In genomic region chr9:80299031-80299430, GRCm38 (mm10) we compare ENCODE assay signal across 24 mouse cellular contexts.
DNase-seq lines count a peak whose midpoint lies in the region; ATAC-seq lines count a peak whose summit lies in the region.
"Had no signal": no experiment of that assay in that cellular context is flagged by ENCODE, and none has a peak within 500 bp of the region (broad histone marks: within the 10 kb centered on the region; RNA-seq: fewer than 3 reads in every experiment).

No protein-coding gene starts in this region.

- no peak overlapping the region for H3K27ac ChIP-seq in hindbrain, embryonic 13.5 days
- H3K27ac ChIP-seq: embryonic facial prominence, embryonic 13.5 days; embryonic facial prominence, embryonic 15.5 days; forebrain, embryonic 10.5 days; forebrain, embryonic 12.5 days had no signal

- no peak overlapping the region for H3K4me3 ChIP-seq in hindbrain, embryonic 13.5 days
- H3K4me3 ChIP-seq: embryonic facial prominence, embryonic 13.5 days; embryonic facial prominence, embryonic 15.5 days; erythroblast, embryonic 14.5 days; forebrain, embryonic 10.5 days; forebrain, embryonic 12.5 days had no signal

- no peak overlapping the region for H3K9ac ChIP-seq in hindbrain, embryonic 13.5 days
- H3K9ac ChIP-seq: embryonic facial prominence, embryonic 13.5 days; embryonic facial prominence, embryonic 15.5 days; forebrain, embryonic 12.5 days had no signal

- intact Hi-C loops in heart, postnatal 14 days (cut with DNase I), result no loop called here

- peak; percentile 20 for DNase-seq in CD4-positive helper T cell, adult 2 months (ENCODE audit: low read depth, low spot score)
- peak; percentile 57 for DNase-seq in induced T-regulatory cell, adult 2 months (ENCODE audit: low read depth)
- DNase-seq in naive thymus-derived CD4-positive, alpha-beta T cell, adult 2 months (ENCODE audit: low read depth), result peak; percentile 16
- no peak for DNase-seq in heart, adult 9 months (ENCODE audit: low spot score in 2 of 2)
- DNase-seq in heart, postnatal 14 days, result no peak
- DNase-seq: adrenal gland, adult 8-10 months; adrenal gland, postnatal 14 days; adrenal gland, postnatal 36 days; B cell, adult 2 months; cerebellum, adult 11-12 months; cerebellum, adult 2 months; cerebellum, adult 9-10 months; cerebellum, postnatal 10 days; cerebellum, postnatal 25 days; embryo, embryonic 11 days had no signal

- no peaks in the 10 kb centered on the region for H3K36me3 ChIP-seq in hindbrain, embryonic 13.5 days
- H3K36me3 ChIP-seq: embryonic facial prominence, embryonic 13.5 days; forebrain, embryonic 10.5 days; forebrain, embryonic 12.5 days had no signal

- WGBS in hindbrain, embryonic 13.5 days, result 93% methylated on average over 9 of the region's 9 CpGs

- no peak overlapping the region for H3K4me2 ChIP-seq in hindbrain, embryonic 13.5 days
- H3K4me2 ChIP-seq: embryonic facial prominence, embryonic 13.5 days; embryonic facial prominence, embryonic 15.5 days; forebrain, embryonic 12.5 days had no signal

- no peaks in the 10 kb centered on the region for H3K27me3 ChIP-seq in hindbrain, embryonic 13.5 days
- H3K27me3 ChIP-seq: embryonic facial prominence, embryonic 13.5 days; embryonic facial prominence, embryonic 15.5 days; forebrain, embryonic 12.5 days had no signal

- no peaks in the 10 kb centered on the region for H3K9me3 ChIP-seq in hindbrain, embryonic 13.5 days
- H3K9me3 ChIP-seq: embryonic facial prominence, embryonic 13.5 days; embryonic facial prominence, embryonic 15.5 days; forebrain, embryonic 10.5 days; forebrain, embryonic 12.5 days had no signal

- no peaks in the 10 kb centered on the region for H3K4me1 ChIP-seq in hindbrain, embryonic 13.5 days (replicated peaks)
- H3K4me1 ChIP-seq: embryonic facial prominence, embryonic 13.5 days; embryonic facial prominence, embryonic 15.5 days; forebrain, embryonic 10.5 days; forebrain, embryonic 12.5 days had no signal

- ATAC-seq in CD4-positive, CD25-positive, alpha-beta regulatory T cell, adult 4 months, result peak; percentile 82
- ATAC-seq in hindbrain, embryonic 13.5 days (ENCODE audit: low FRiP score), result no peak
- ATAC-seq: forebrain, embryonic 14.5 days; forebrain, embryonic 16.5 days had no signal

Comparison
In these comparisons a context has a peak if more than half of its experiments do, and no peak if none do; other contexts are left out.
1. DNase-seq: peak in CD4-positive helper T cell, adult 2 months (single experiment), induced T-regulatory cell, adult 2 months (single experiment) and naive thymus-derived CD4-positive, alpha-beta T cell, adult 2 months (single experiment); none in heart, adult 9 months (0 of 2) and heart, postnatal 14 days (0 of 2).